Mouse (Mus musculus) bone marrow, adult 2 months (tissue): ENCODE data around the gene S100a1.

Experiments
- CTCF ChIP-seq: fragments of 200-500 bp; IDR thresholded peaks from 2 replicates; pipeline ENCODE4 v1.5.1; 2011; ENCODE audit warnings: low read length, control low read depth; ENCODE audit not compliant: control insufficient read depth, insufficient read depth
- POLR2A ChIP-seq: fragments of 200-500 bp; IDR thresholded peaks from 2 replicates; pipeline ENCODE4 v1.6.1; 2011; ENCODE audit warnings: low read depth, mild to moderate bottlenecking, control low read depth, low read length, borderline replicate concordance; ENCODE audit not compliant: control insufficient read depth

GRCm38 (mm10) chr3:90462579-90462978 lies 51.6 kb downstream of the S100a1 start:
- TF ChIP-seq CTCF: no peak
- TF ChIP-seq POLR2A: no peak
